Mouse (Mus musculus): Measurements from ENCODE around the gene Slit3. TPM values are rescaled to one million over a fixed set of nuclear protein-coding genes. Genes with fewer than 3 reads are reported as not detected.

Gene Slit3
- polyA plus RNA-seq, 1 experiment from 2014 or later = 15.0 TPM

- Histone ChIP-seq H3K36me3 (no peaks in the 10 kb centered on the region), H3K27me3 (ENCODE audit: low read depth, poor library complexity, severe bottlenecking) (no peaks in the 10 kb centered on the region), H3K4me1 (no peaks in the 10 kb centered on the region), H3K27ac (replicated peaks) (no peak overlapping the region), H3K9me3 (replicated peaks) (0 out of 2 replicates have a peak, but pooled peaks cover 3% of the 10 kb centered on the region), H3K4me3 (no peak overlapping the region)
- no peak for DNase-seq (ENCODE audit: low spot score)
- 90% methylated on average over 1 of the region's 1 CpGs for WGBS
These were observed 607.2 kb downstream of the Slit3 start for GRCm38 (mm10) chr11:35728200-35728599.

- H3K4me3 ChIP-seq = no peak overlapping the region
- H3K27ac ChIP-seq (replicated peaks) = no peak overlapping the region
- H3K36me3 ChIP-seq = no peaks in the 10 kb centered on the region
- DNase-seq (ENCODE audit: low spot score) = no peak
- 68% methylated on average over 5 of the region's 5 CpGs for WGBS
- H3K9me3 ChIP-seq (replicated peaks) = 0 out of 2 replicates have a peak, but pooled peaks cover 3% of the 10 kb centered on the region
- no peaks in the 10 kb centered on the region for H3K4me1 ChIP-seq
- no peaks in the 10 kb centered on the region for H3K27me3 ChIP-seq (ENCODE audit: low read depth, poor library complexity, severe bottlenecking)
These were observed 608.2 kb downstream of the Slit3 start for GRCm38 (mm10) chr11:35729186-35729585.

DNA sequence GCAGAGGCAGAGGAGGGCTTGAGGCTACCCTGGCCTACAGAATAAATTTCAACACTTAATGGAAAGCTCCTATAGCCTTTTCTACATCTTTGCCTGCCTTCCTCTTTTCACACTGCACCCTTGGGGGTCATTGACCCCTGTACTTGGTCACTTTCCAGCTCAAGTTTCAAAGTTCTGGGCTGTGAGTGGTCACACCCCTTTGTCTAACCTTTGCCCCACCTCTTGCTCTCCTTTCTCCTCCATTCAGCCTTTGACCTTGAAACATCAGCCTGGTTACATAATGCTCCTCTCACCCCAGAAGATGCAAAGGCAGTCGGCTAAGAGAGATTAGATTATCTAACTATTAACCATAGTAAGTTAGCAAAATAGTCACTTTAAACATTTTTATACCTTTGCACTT lies 611.3 kb downstream of the Slit3 start:
- Histone ChIP-seq H3K4me3 (no peak overlapping the region), H3K36me3 (no peaks in the 10 kb centered on the region), H3K27ac (replicated peaks) (no peak overlapping the region), H3K27me3 (ENCODE audit: low read depth, poor library complexity, severe bottlenecking) (no peaks in the 10 kb centered on the region), H3K4me1 (no peaks in the 10 kb centered on the region), H3K9me3 (replicated peaks) (0 out of 2 replicates have a peak, but pooled peaks cover 3% of the 10 kb centered on the region)
- WGBS = 57% methylated on average over 1 of the region's 1 CpGs
- no peak for DNase-seq (ENCODE audit: low spot score)

GRCm38 (mm10) chr11:35736817-35737216 lies 615.8 kb downstream of the Slit3 start:
- DNase-seq (ENCODE audit: low spot score) = no peak
- 64% methylated on average over 2 of the region's 2 CpGs for WGBS

GRCm38 (mm10) chr11:35737262-35737661 lies 616.2 kb downstream of the Slit3 start:
- 92% methylated on average over 2 of the region's 2 CpGs for WGBS
- Histone ChIP-seq H3K36me3 (no peaks in the 10 kb centered on the region), H3K27me3 (ENCODE audit: low read depth, poor library complexity, severe bottlenecking) (no peaks in the 10 kb centered on the region), H3K27ac (replicated peaks) (no peak overlapping the region), H3K9me3 (replicated peaks) (no peaks in the 10 kb centered on the region), H3K4me3 (no peak overlapping the region), H3K4me1 (no peaks in the 10 kb centered on the region)
- no peak for DNase-seq (ENCODE audit: low spot score)

More at GRCm38 (mm10) chr11:35736817-35737216, 615.8 kb downstream of the Slit3 start:
- H3K36me3 ChIP-seq = no peaks in the 10 kb centered on the region
- H3K9me3 ChIP-seq (replicated peaks) = no peaks in the 10 kb centered on the region
- H3K27ac ChIP-seq (replicated peaks) = no peak overlapping the region
- H3K4me3 ChIP-seq = no peak overlapping the region
- no peaks in the 10 kb centered on the region for H3K4me1 ChIP-seq
- H3K27me3 ChIP-seq (ENCODE audit: low read depth, poor library complexity, severe bottlenecking) = no peaks in the 10 kb centered on the region

DNA sequence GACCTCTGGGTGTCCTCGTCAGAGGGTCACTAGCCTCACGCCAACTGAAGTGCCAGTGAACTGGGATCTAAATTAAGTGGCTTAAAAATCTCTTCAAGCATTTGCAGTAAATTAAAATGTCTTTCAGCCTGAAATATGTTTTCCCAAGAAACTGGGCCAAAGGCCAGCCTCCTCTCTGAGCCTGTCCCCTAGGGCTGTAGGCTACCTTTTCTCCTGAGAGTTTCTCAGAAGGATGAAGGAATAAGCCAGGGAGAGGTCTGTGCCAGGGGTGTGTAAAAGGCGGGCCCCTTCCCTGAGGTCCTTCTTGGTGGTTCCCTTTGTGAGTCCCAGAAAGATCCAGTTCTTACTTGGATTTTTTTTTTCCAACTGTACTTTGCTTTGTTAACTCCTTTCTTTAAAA lies 617.1 kb downstream of the Slit3 start:
- H3K4me1 ChIP-seq = no peaks in the 10 kb centered on the region
- H3K9me3 ChIP-seq (replicated peaks) = peaks cover under 1% of the 10 kb centered on the region; the same call in 1 of the 2 replicates
- H3K36me3 ChIP-seq = no peaks in the 10 kb centered on the region
- no peak for DNase-seq (ENCODE audit: low spot score)
- WGBS = 84% methylated on average over 3 of the region's 3 CpGs
- no peak overlapping the region for H3K27ac ChIP-seq (replicated peaks)
- no peak overlapping the region for H3K4me3 ChIP-seq
- no peaks in the 10 kb centered on the region for H3K27me3 ChIP-seq (ENCODE audit: low read depth, poor library complexity, severe bottlenecking)

DNA sequence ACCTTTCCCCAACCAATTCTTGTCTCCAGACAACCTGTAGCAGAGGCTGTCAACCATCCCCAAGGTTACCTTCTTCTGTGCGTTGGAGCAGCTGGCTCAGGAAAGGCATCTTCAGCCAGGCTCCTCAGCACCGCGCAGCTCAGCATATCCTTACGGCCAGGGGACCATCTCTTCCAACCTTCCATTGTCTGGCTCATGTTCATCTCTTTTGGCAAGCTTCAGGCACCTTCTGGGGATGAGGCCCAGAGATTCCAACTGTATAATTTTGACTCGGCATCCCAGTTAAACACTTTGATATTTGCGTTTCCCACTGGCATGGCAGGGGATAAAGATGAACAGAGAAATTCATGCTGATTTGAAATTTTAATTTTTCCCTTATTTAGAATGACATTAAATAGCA lies 622.6 kb downstream of the Slit3 start:
- H3K4me3 ChIP-seq = no peak overlapping the region
- no peaks in the 10 kb centered on the region for H3K4me1 ChIP-seq
- H3K9me3 ChIP-seq (replicated peaks) = peaks cover 5% of the 10 kb centered on the region; the same call in 1 of the 2 replicates
- H3K27me3 ChIP-seq (ENCODE audit: low read depth, poor library complexity, severe bottlenecking) = no peaks in the 10 kb centered on the region
- no peak for DNase-seq (ENCODE audit: low spot score)
- WGBS = 90% methylated on average over 6 of the region's 6 CpGs
- H3K27ac ChIP-seq (replicated peaks) = no peak overlapping the region
- H3K36me3 ChIP-seq = no peaks in the 10 kb centered on the region

GRCm38 (mm10) chr11:35744571-35744970 lies 623.5 kb downstream of the Slit3 start:
- no peak overlapping the region for H3K4me3 ChIP-seq
- DNase-seq (ENCODE audit: low spot score) = no peak
- H3K27me3 ChIP-seq (ENCODE audit: low read depth, poor library complexity, severe bottlenecking) = no peaks in the 10 kb centered on the region
- H3K27ac ChIP-seq (replicated peaks) = no peak overlapping the region
- H3K4me1 ChIP-seq = no peaks in the 10 kb centered on the region
- peaks cover 5% of the 10 kb centered on the region; the same call in 1 of the 2 replicates for H3K9me3 ChIP-seq (replicated peaks)
- 93% methylated on average over 6 of the region's 6 CpGs for WGBS
- H3K36me3 ChIP-seq = no peaks in the 10 kb centered on the region

GRCm38 (mm10) chr11:35750578-35750977 lies 629.6 kb downstream of the Slit3 start:
- Histone ChIP-seq H3K27ac (replicated peaks) (no peak overlapping the region), H3K36me3 (no peaks in the 10 kb centered on the region), H3K4me1 (no peaks in the 10 kb centered on the region), H3K4me3 (no peak overlapping the region), H3K9me3 (replicated peaks) (no peaks in the 10 kb centered on the region), H3K27me3 (ENCODE audit: low read depth, poor library complexity, severe bottlenecking) (no peaks in the 10 kb centered on the region)
- DNase-seq (ENCODE audit: low spot score) = no peak
- 79% methylated on average over 8 of the region's 8 CpGs for WGBS

- WGBS = 81% methylated on average over 4 of the region's 4 CpGs
- DNase-seq (ENCODE audit: low spot score) = no peak
- no peaks in the 10 kb centered on the region for H3K27me3 ChIP-seq (ENCODE audit: low read depth, poor library complexity, severe bottlenecking)
- H3K9me3 ChIP-seq (replicated peaks) = no peaks in the 10 kb centered on the region
- H3K4me3 ChIP-seq = no peak overlapping the region
- no peaks in the 10 kb centered on the region for H3K36me3 ChIP-seq
- no peak overlapping the region for H3K27ac ChIP-seq (replicated peaks)
- no peaks in the 10 kb centered on the region for H3K4me1 ChIP-seq
These were observed 633.9 kb downstream of the Slit3 start for GRCm38 (mm10) chr11:35754906-35755418.

- WGBS = 75% methylated on average over 6 of the region's 6 CpGs
- Histone ChIP-seq H3K27me3 (ENCODE audit: low read depth, poor library complexity, severe bottlenecking) (no peaks in the 10 kb centered on the region), H3K36me3 (no peaks in the 10 kb centered on the region), H3K9me3 (replicated peaks) (no peaks in the 10 kb centered on the region), H3K27ac (replicated peaks) (no peak overlapping the region), H3K4me1 (no peaks in the 10 kb centered on the region), H3K4me3 (no peak overlapping the region)
- no peak for DNase-seq (ENCODE audit: low spot score)
These were observed 634.5 kb downstream of the Slit3 start for GRCm38 (mm10) chr11:35755546-35755945.

- H3K4me1 ChIP-seq = no peaks in the 10 kb centered on the region
- 87% methylated on average over 11 of the region's 11 CpGs for WGBS
- H3K27me3 ChIP-seq (ENCODE audit: low read depth, poor library complexity, severe bottlenecking) = no peaks in the 10 kb centered on the region
- H3K9me3 ChIP-seq (replicated peaks) = no peaks in the 10 kb centered on the region
- H3K4me3 ChIP-seq = no peak overlapping the region
- no peaks in the 10 kb centered on the region for H3K36me3 ChIP-seq
- no peak for DNase-seq (ENCODE audit: low spot score)
- no peak overlapping the region for H3K27ac ChIP-seq (replicated peaks)
These were observed 635.6 kb downstream of the Slit3 start for GRCm38 (mm10) chr11:35756411-35757303.

Data from midbrain, embryonic 10.5 days (tissue).